Mouse (Mus musculus) embryonic facial prominence, embryonic 14.5 days (tissue): ENCODE measurements around the gene Crbn. TPM values are rescaled to one million over a fixed set of nuclear protein-coding genes. Genes with fewer than 3 reads are reported as not detected.

Experiments
- ATAC-seq: fragments of 200-750 bp; cut with Nextera tagmentation; 2 replicates; pipeline ENCODE4 v1.8.0; 2017; ENCODE audit warnings: low read depth, moderate number of reproducible peaks, moderate TSS enrichment
- DNase-seq: peaks from one replicate; pipeline ENCODE4 v3.0.0-alpha.2; 2015; ENCODE audit warnings: low spot score
- H3K27ac ChIP-seq: fragments of 300-500 bp; sonication (generic); replicated peaks from 2 replicates; pipeline ENCODE4 v1.5.1; 2014; ENCODE audit warnings: low read depth, mild to moderate bottlenecking, low read length, moderate library complexity
- H3K27me3 ChIP-seq: fragments of 300-500 bp; sonication (generic); replicated peaks from 2 replicates; pipeline ENCODE4 v1.6.1; 2014; ENCODE audit warnings: low read length; ENCODE audit not compliant: control insufficient read depth, insufficient read depth
- H3K36me3 ChIP-seq: fragments of 300-500 bp; sonication (generic); 2 replicates; pipeline ENCODE4 v1.6.1; 2014; ENCODE audit warnings: low read length, mixed read lengths; ENCODE audit not compliant: control insufficient read depth, insufficient read depth
- H3K4me1 ChIP-seq: fragments of 300-500 bp; sonication (generic); 2 replicates; pipeline ENCODE4 v1.6.1; 2014; ENCODE audit warnings: antibody characterized with exemption, low read length; ENCODE audit not compliant: control insufficient read depth, insufficient read depth
- H3K4me2 ChIP-seq: fragments of 300-500 bp; sonication (generic); 2 replicates; pipeline ENCODE4 v1.6.1; 2014; ENCODE audit warnings: low read depth, mild to moderate bottlenecking, low read length, moderate library complexity, mixed read lengths
- H3K4me3 ChIP-seq: fragments of 300-500 bp; sonication (generic); 2 replicates; pipeline ENCODE4 v1.5.1; 2014; ENCODE audit warnings: low read depth, mild to moderate bottlenecking, low read length
- H3K9ac ChIP-seq: fragments of 300-500 bp; sonication (generic); 2 replicates; pipeline ENCODE4 v1.6.1; 2014; ENCODE audit warnings: low read depth, mild to moderate bottlenecking, low read length, moderate library complexity, mixed read lengths
- H3K9me3 ChIP-seq: fragments of 300-500 bp; sonication (generic); 2 replicates; pipeline ENCODE4 v1.6.1; 2016; ENCODE audit warnings: low read length; ENCODE audit not compliant: control insufficient read depth
- WGBS: fragments of 180-500 bp; shearing (Covaris S2); extraction: QIAGEN DNeasy Blood & Tissue Kit; methylation state at CpG from one replicate; pipeline ENCODE4 v1.1.7; 2014; 5-methylcytosine and 5-hydroxymethylcytosine counted together
- polyA plus RNA-seq: library from polyadenylated mRNA; unstranded; fragments of >200 nt; fragmentation: Nextera tagmentation; extraction: Ambion mirVana; gene quantifications from 2 replicates; pipeline ENCODE4 v1.2.1, GENCODE M21; 2014

The Crbn gene
- polyA plus RNA-seq, 1 experiment from 2014 or later, result 42.0 TPM

GRCm38 (mm10) chr6:106770046-106770445 is 29.8 kb downstream of the Crbn start:
- no peak for ATAC-seq
- H3K27ac ChIP-seq, result no peak overlapping the region
- peak overlapping the region; percentile 75 for H3K4me3 ChIP-seq
- peak overlapping the region; percentile 74 for H3K9ac ChIP-seq
- H3K27me3 ChIP-seq, result no peaks in the 10 kb centered on the region
- peak overlapping the region; percentile 85 for H3K4me2 ChIP-seq
- peaks cover 9% of the 10 kb centered on the region; the same call in 1 of the 2 replicates for H3K4me1 ChIP-seq
- H3K36me3 ChIP-seq, result peaks cover 34% of the 10 kb centered on the region
- no peaks in the 10 kb centered on the region for H3K9me3 ChIP-seq
- 38% methylated on average over 4 of the region's 4 CpGs for WGBS
- DNase-seq, result no peak

- Histone ChIP-seq H3K4me1 (peaks cover 9% of the 10 kb centered on the region; the same call in 1 of the 2 replicates), H3K4me3 (peak overlapping the region; percentile 75), H3K4me2 (peak overlapping the region; percentile 85), H3K27ac (no peak overlapping the region; the same call in 1 of the 2 replicates), H3K9ac (peak overlapping the region; percentile 74), H3K36me3 (peaks cover 30% of the 10 kb centered on the region), H3K27me3 (no peaks in the 10 kb centered on the region), H3K9me3 (no peaks in the 10 kb centered on the region)
- WGBS, result under 1% methylated on average over 23 of the region's 33 CpGs
- DNase-seq (no peak), ATAC-seq (peak; percentile 76)
These were observed 30.5 kb downstream of the Crbn start for GRCm38 (mm10) chr6:106769290-106769866.

GRCm38 (mm10) chr6:106768640-106769289 is 31.1 kb downstream of the Crbn start, which contains the start of gene Trnt1:
Trnt1 (plus strand) TSS chr6:106769120.
- DNase-seq (peak; percentile 99), ATAC-seq (peak; percentile 99)
- Histone ChIP-seq H3K4me3 (peak within 1 kb of the TSS; percentile 75), H3K4me1 (peaks cover 9% of the 10 kb centered on the region; the same call in 1 of the 2 replicates), H3K36me3 (peaks cover 26% of the 10 kb centered on the region), H3K4me2 (peak within 1 kb of the TSS; percentile 85), H3K9ac (peak within 1 kb of the TSS; percentile 74), H3K27ac (peak within 1 kb of the TSS; percentile 10; the same call in 1 of the 2 replicates), H3K9me3 (no peaks in the 10 kb centered on the region), H3K27me3 (no peaks in the 10 kb centered on the region)
- WGBS, result 12% methylated on average over 22 of the region's 35 CpGs

- WGBS, result 80% methylated on average over 4 of the region's 4 CpGs
- no peak overlapping the region for H3K4me3 ChIP-seq
- no peak for DNase-seq
- H3K27ac ChIP-seq, result no peak overlapping the region
- no peaks in the 10 kb centered on the region for H3K9me3 ChIP-seq
- no peak for ATAC-seq
- H3K4me2 ChIP-seq, result no peak overlapping the region
- peaks cover 9% of the 10 kb centered on the region; the same call in 1 of the 2 replicates for H3K4me1 ChIP-seq
- H3K9ac ChIP-seq, result no peak overlapping the region
- H3K36me3 ChIP-seq, result peaks cover 7% of the 10 kb centered on the region; the same call in 1 of the 2 replicates
- no peaks in the 10 kb centered on the region for H3K27me3 ChIP-seq
These were observed 33.1 kb downstream of the Crbn start for GRCm38 (mm10) chr6:106766774-106767173.

GRCm38 (mm10) chr6:106765892-106766291 is 34.0 kb downstream of the Crbn start:
- 71% methylated on average over 1 of the region's 1 CpGs for WGBS
- Histone ChIP-seq H3K27me3 (no peaks in the 10 kb centered on the region), H3K9ac (no peak overlapping the region)

GRCm38 (mm10) chr6:106761486-106761885 is 38.4 kb downstream of the Crbn start:
- WGBS, result 86% methylated on average over 1 of the region's 1 CpGs
- Histone ChIP-seq H3K9ac (no peak overlapping the region), H3K4me2 (no peak overlapping the region), H3K27me3 (no peaks in the 10 kb centered on the region), H3K27ac (no peak overlapping the region), H3K9me3 (no peaks in the 10 kb centered on the region), H3K36me3 (no peaks in the 10 kb centered on the region), H3K4me1 (no peaks in the 10 kb centered on the region), H3K4me3 (no peak overlapping the region)
- no peak for DNase-seq
- no peak for ATAC-seq

More at GRCm38 (mm10) chr6:106765892-106766291, 34.0 kb downstream of the Crbn start:
- H3K36me3 ChIP-seq, result no peaks in the 10 kb centered on the region
- no peak for DNase-seq
- no peak overlapping the region for H3K4me3 ChIP-seq
- peaks cover 9% of the 10 kb centered on the region; the same call in 1 of the 2 replicates for H3K4me1 ChIP-seq
- H3K4me2 ChIP-seq, result no peak overlapping the region
- ATAC-seq, result no peak
- no peak overlapping the region for H3K27ac ChIP-seq
- H3K9me3 ChIP-seq, result no peaks in the 10 kb centered on the region

- H3K4me3 ChIP-seq, result no peak overlapping the region
- no peak overlapping the region for H3K9ac ChIP-seq
- no peak overlapping the region for H3K27ac ChIP-seq
- no peaks in the 10 kb centered on the region for H3K27me3 ChIP-seq
- no peaks in the 10 kb centered on the region for H3K9me3 ChIP-seq
- H3K4me1 ChIP-seq, result no peaks in the 10 kb centered on the region
- ATAC-seq, result no peak
- H3K36me3 ChIP-seq, result no peaks in the 10 kb centered on the region
- DNase-seq, result no peak
- WGBS, result 83% methylated on average over 3 of the region's 3 CpGs
- H3K4me2 ChIP-seq, result no peak overlapping the region
These were observed 39.2 kb downstream of the Crbn start for GRCm38 (mm10) chr6:106760473-106761218.

GRCm38 (mm10) chr6:106758299-106758698 is 41.6 kb downstream of the Crbn start:
- H3K9ac ChIP-seq, result no peak overlapping the region
- WGBS, result 88% methylated on average over 3 of the region's 3 CpGs

More at GRCm38 (mm10) chr6:106758299-106758698, 41.6 kb downstream of the Crbn start:
- DNase-seq, result no peak
- no peak overlapping the region for H3K4me3 ChIP-seq
- H3K4me2 ChIP-seq, result no peak overlapping the region
- no peaks in the 10 kb centered on the region for H3K36me3 ChIP-seq
- H3K27me3 ChIP-seq, result no peaks in the 10 kb centered on the region
- H3K27ac ChIP-seq, result no peak overlapping the region
- H3K4me1 ChIP-seq, result no peaks in the 10 kb centered on the region
- no peak for ATAC-seq
- no peaks in the 10 kb centered on the region for H3K9me3 ChIP-seq
